Mouse (Mus musculus) olfactory bulb, adult 2 months (tissue): Measurements from ENCODE around the gene Itga11.

ENCODE experiments used
- CTCF ChIP-seq: fragments of 200-500 bp; IDR thresholded peaks from 2 replicates; pipeline ENCODE4 v1.5.1; 2012; ENCODE audit warnings: low read depth, mild to moderate bottlenecking, low read length, moderate library complexity; ENCODE audit not compliant: insufficient read depth
- POLR2A ChIP-seq: fragments of 200-500 bp; IDR thresholded peaks from 2 replicates; pipeline ENCODE4 v1.6.1; 2012; ENCODE audit warnings: mild to moderate bottlenecking, low read depth, low read length, moderate library complexity; ENCODE audit not compliant: insufficient read depth

DNA sequence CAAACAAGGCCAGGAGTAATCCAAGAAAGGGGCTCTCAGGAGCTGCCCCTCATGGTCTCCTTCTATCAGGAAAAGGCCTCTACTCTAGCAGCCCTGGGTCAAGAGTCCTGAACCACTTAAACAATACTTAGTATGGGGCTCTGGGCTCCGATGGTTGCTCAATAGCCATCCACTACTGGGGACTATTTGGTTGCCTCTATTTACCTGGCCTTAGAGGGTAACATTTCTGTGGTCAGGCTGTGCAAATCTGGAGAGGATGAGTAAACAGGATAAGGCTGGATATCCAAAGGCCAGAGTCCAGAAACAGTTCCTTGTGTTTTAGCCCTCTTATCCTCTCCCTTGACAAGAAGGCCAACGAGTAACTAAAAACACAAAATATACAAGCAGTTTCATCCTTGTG is 137.1 kb downstream of the Itga11 start:
- TF ChIP-seq POLR2A: no peak
- TF ChIP-seq CTCF: no peak
